Mouse (Mus musculus) intestine, embryonic 16.5 days (tissue): Measurements from ENCODE around the gene Enah. TPM values are rescaled to one million over a fixed set of nuclear protein-coding genes. Genes with fewer than 3 reads are reported as not detected.
A peak's percentile ranks its signal among the peaks of the same experiment; 100 is the strongest.

Experiments
- ATAC-seq: fragments of 200-750 bp; cut with Nextera tagmentation; 2 replicates; pipeline ENCODE4 v1.8.0; 2017; ENCODE audit warnings: moderate TSS enrichment, moderate library complexity
- H3K27ac ChIP-seq: fragments of 300-500 bp; sonication (generic); 2 replicates; pipeline ENCODE4 v1.5.1; 2014; ENCODE audit warnings: mild to moderate bottlenecking, low read length
- H3K27me3 ChIP-seq: fragments of 300-500 bp; sonication (generic); replicated peaks from 2 replicates; pipeline ENCODE4 v1.6.1; 2014; ENCODE audit warnings: low read length, control low read depth, mixed read lengths; ENCODE audit not compliant: control insufficient read depth, insufficient read depth
- H3K36me3 ChIP-seq: fragments of 300-500 bp; sonication (generic); 2 replicates; pipeline ENCODE4 v1.6.1; 2014; ENCODE audit warnings: low read length, control low read depth; ENCODE audit not compliant: control insufficient read depth, insufficient read depth
- H3K4me1 ChIP-seq: fragments of 300-500 bp; sonication (generic); 2 replicates; pipeline ENCODE4 v1.6.1; 2014; ENCODE audit warnings: low read length, control low read depth, mixed read lengths; ENCODE audit not compliant: control insufficient read depth, insufficient read depth
- H3K4me2 ChIP-seq: fragments of 300-500 bp; sonication (generic); 2 replicates; pipeline ENCODE4 v1.6.1; 2014; ENCODE audit warnings: low read depth, low read length, control low read depth
- H3K4me3 ChIP-seq: fragments of 300-500 bp; sonication (generic); 2 replicates; pipeline ENCODE4 v1.5.1; 2014; ENCODE audit warnings: mild to moderate bottlenecking, low read length
- H3K9ac ChIP-seq: fragments of 300-500 bp; sonication (generic); 2 replicates; pipeline ENCODE4 v1.6.1; 2014; ENCODE audit warnings: low read depth, low read length
- H3K9me3 ChIP-seq: fragments of 300-500 bp; sonication (generic); 2 replicates; pipeline ENCODE4 v1.6.1; 2016; ENCODE audit warnings: low read length, control low read depth; ENCODE audit not compliant: control insufficient read depth
- WGBS: fragments of 180-500 bp; shearing (Covaris S2); extraction: QIAGEN DNeasy Blood & Tissue Kit; methylation state at CpG from one replicate; pipeline ENCODE4 v1.1.7; 2014; 5-methylcytosine and 5-hydroxymethylcytosine counted together
- polyA plus RNA-seq: library from polyadenylated mRNA; unstranded; fragments of >200 nt; fragmentation: Nextera tagmentation; extraction: Ambion mirVana; gene quantifications from 2 replicates; pipeline ENCODE4 v1.2.1, GENCODE M21; 2015

Gene Enah
- polyA plus RNA-seq, 1 experiment from 2014 or later, result 8.9 TPM

DNA sequence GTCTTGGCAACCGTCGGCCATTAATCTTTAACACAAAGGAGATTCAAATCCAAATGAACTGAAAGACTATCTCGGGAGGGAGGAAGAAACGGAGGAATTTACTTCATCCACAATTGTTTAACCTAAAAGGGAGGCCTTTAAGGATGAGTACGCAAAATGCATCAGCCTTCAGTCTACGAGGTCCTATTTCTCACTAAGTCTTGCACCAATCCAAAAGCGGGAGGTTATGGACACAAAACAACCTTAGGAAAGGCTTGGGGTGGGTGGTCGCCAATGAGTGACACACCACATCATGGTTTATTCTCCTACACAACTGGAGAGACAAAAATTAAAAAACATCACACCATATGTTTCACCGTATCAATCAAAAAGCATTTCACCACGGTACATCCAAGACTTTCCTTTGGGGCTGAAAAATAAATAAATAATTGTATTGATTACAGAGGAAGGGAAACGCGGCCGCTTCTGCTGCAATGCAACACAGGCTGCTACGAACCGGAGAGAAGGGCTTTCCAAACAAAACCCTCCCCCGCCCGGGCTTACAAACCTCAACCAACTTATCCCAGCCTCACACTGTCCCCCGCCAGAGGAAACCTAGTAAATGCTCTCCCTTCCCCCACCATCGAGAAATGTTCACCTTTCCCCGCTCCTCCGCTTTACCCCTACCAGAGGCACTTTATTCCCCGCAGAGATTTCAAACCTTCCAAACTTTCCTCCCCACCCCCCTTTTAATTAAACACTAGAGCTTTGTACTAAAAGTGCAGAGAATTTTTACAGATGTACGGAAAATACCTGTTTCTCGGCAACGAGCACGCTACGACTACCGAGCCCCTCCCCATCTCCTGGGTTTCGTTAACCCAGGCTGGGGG lies 1.2 kb downstream of the Enah start:
- 1% methylated on average over 29 of the region's 29 CpGs for WGBS
- peak; percentile 30 for ATAC-seq
- Histone ChIP-seq H3K27me3 (no peaks in the 10 kb centered on the region), H3K4me1 (0 out of 2 replicates have a peak, but pooled peaks cover 6% of the 10 kb centered on the region), H3K9ac (peak overlapping the region; percentile 86), H3K27ac (peak overlapping the region; percentile 86), H3K36me3 (no peaks in the 10 kb centered on the region), H3K4me3 (peak overlapping the region; percentile 73), H3K4me2 (peak overlapping the region; percentile 89), H3K9me3 (no peaks in the 10 kb centered on the region)

DNA sequence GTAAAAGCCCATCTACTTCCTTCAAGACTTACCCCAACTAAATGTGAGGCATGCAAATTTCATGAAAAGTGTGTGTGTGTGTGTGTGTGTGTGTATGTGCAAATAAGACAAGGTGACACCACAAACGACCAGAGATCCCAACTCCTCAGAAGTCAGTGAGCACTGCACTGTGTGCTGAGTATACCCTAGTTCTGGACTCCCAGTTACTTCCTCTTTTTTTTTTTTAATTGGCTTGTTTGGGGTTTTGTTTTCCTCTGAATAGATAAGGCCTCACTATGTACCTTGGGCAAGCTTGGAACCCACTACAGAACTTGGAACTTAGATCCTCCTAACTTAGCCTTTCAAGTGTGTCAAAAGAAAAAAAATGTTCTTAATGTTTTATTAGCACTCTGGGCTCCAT lies 14.0 kb downstream of the Enah start:
- 57% methylated on average over 1 of the region's 1 CpGs for WGBS
- Histone ChIP-seq H3K27ac (no peak overlapping the region), H3K4me1 (no peaks in the 10 kb centered on the region), H3K9me3 (no peaks in the 10 kb centered on the region), H3K27me3 (no peaks in the 10 kb centered on the region), H3K4me2 (no peak overlapping the region), H3K36me3 (no peaks in the 10 kb centered on the region), H3K4me3 (no peak overlapping the region), H3K9ac (no peak overlapping the region)
- no peak for ATAC-seq

- no peaks in the 10 kb centered on the region for H3K4me1 ChIP-seq
- H3K27ac ChIP-seq, result no peak overlapping the region
Measured at GRCm38 (mm10) chr1:181998673-181999072, 21.1 kb downstream of the Enah start.

GRCm38 (mm10) chr1:181997791-181998190 lies 22.0 kb downstream of the Enah start:
- Histone ChIP-seq H3K4me1 (no peaks in the 10 kb centered on the region), H3K27me3 (no peaks in the 10 kb centered on the region), H3K9ac (no peak overlapping the region), H3K4me3 (no peak overlapping the region), H3K4me2 (no peak overlapping the region), H3K27ac (no peak overlapping the region), H3K9me3 (no peaks in the 10 kb centered on the region), H3K36me3 (no peaks in the 10 kb centered on the region)
- WGBS, result 68% methylated on average over 3 of the region's 3 CpGs
- ATAC-seq, result no peak

More at GRCm38 (mm10) chr1:181998673-181999072, 21.1 kb downstream of the Enah start:
- no peak overlapping the region for H3K4me2 ChIP-seq
- H3K9me3 ChIP-seq, result no peaks in the 10 kb centered on the region
- WGBS, result 75% methylated on average over 4 of the region's 4 CpGs
- H3K36me3 ChIP-seq, result no peaks in the 10 kb centered on the region
- no peak overlapping the region for H3K9ac ChIP-seq
- H3K4me3 ChIP-seq, result no peak overlapping the region
- no peaks in the 10 kb centered on the region for H3K27me3 ChIP-seq
- no peak for ATAC-seq

DNA sequence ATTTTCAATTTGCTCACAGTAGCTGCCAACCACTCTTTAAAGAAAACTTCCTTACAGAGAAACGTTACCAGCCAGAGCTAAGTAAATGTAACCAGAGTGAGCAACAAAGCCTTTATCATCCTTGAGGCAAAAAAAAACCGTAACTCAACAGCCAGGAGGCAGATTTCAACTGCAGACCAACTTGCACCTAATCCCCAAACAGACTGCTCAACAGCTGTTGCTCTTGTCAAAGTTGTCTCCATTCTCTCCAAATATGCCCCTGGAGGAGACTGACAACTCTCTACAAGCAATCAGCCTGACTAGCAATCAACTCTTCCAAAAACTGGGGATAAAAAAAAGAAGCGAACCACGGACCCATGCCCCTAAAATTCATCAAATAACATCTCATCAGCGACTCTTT lies 26.2 kb downstream of the Enah start:
- WGBS, result 64% methylated on average over 5 of the region's 5 CpGs
- Histone ChIP-seq H3K27ac (no peak overlapping the region), H3K36me3 (no peaks in the 10 kb centered on the region), H3K4me2 (no peak overlapping the region), H3K4me3 (no peak overlapping the region), H3K4me1 (no peaks in the 10 kb centered on the region), H3K9me3 (no peaks in the 10 kb centered on the region), H3K9ac (no peak overlapping the region), H3K27me3 (no peaks in the 10 kb centered on the region)
- ATAC-seq, result no peak

DNA sequence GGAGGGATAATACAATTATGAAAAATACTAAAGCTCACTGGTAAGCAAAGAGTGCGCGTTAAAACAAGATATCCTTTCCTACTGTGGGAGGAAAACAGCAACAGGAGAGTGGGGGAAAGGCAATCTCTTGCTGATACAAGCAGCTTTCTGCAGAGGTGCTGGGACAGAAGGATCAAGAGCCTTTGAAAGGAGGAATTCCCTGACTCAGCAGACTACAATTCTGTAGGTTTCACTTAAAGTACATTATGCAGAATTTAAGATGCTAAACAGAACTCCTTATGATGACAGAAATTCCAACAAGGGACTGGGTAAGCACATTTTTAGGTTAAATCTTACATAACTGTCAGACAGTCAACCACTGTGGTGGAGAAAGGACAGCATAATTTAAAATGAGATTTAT lies 31.4 kb downstream of the Enah start:
- WGBS, result 82% methylated on average over 2 of the region's 2 CpGs
- Histone ChIP-seq H3K9me3 (no peaks in the 10 kb centered on the region), H3K4me3 (no peak overlapping the region), H3K36me3 (no peaks in the 10 kb centered on the region; the same call in 1 of the 2 replicates), H3K27me3 (no peaks in the 10 kb centered on the region), H3K27ac (no peak overlapping the region), H3K4me1 (no peaks in the 10 kb centered on the region), H3K4me2 (no peak overlapping the region), H3K9ac (no peak overlapping the region)
- no peak for ATAC-seq

DNA sequence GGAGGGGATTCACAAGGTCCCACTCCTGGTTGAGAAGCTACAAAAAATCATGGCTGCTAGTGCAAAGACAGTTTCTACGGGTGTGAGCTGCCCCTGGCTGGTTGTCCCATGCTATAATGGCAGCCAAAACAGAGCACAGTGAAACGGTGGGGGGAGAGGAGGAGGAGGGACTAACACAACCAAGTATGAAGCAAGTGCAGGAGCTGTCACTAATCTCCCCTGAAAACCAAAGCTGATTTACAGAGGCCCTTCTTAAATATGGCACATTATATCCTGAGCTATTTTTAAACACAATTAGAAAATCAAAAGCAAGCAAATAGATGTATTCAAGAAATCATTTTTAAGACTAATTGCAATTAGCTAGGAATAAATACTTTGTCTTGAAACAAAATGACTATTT lies 32.6 kb downstream of the Enah start:
- Histone ChIP-seq H3K9ac (no peak overlapping the region), H3K36me3 (no peaks in the 10 kb centered on the region; the same call in 1 of the 2 replicates), H3K9me3 (no peaks in the 10 kb centered on the region), H3K4me1 (no peaks in the 10 kb centered on the region), H3K27ac (no peak overlapping the region), H3K4me3 (no peak overlapping the region), H3K27me3 (no peaks in the 10 kb centered on the region), H3K4me2 (no peak overlapping the region)
- 53% methylated on average over 2 of the region's 2 CpGs for WGBS
- ATAC-seq, result no peak

- Histone ChIP-seq H3K4me3 (no peak overlapping the region), H3K27me3 (no peaks in the 10 kb centered on the region), H3K27ac (no peak overlapping the region), H3K9ac (no peak overlapping the region), H3K9me3 (no peaks in the 10 kb centered on the region), H3K4me1 (no peaks in the 10 kb centered on the region), H3K4me2 (no peak overlapping the region), H3K36me3 (no peaks in the 10 kb centered on the region; the same call in 1 of the 2 replicates)
- ATAC-seq, result no peak
- WGBS, result 85% methylated on average over 1 of the region's 1 CpGs
Measured at GRCm38 (mm10) chr1:181985880-181986279, 33.9 kb downstream of the Enah start.

DNA sequence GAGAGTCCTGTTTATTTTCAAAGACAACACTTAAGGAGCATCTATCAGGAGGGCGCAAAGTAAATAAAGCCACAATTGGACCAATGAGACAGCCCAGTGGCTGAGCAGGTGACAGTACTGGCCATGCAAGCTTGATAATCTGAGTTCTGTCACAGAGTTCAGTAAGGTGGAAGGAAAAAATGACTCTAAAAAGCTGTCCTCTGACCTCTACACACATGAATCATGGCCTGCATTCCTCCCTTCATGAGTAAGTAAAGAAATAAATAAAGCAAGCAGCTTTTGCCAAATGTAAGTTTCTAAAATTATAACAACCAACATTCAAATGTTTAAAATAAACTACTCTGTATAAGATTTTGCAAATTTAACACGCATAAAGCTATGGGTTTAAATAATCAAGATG lies 35.0 kb downstream of the Enah start:
- H3K4me3 ChIP-seq, result no peak overlapping the region
- ATAC-seq, result no peak
- no peaks in the 10 kb centered on the region for H3K9me3 ChIP-seq
- no peaks in the 10 kb centered on the region; the same call in 1 of the 2 replicates for H3K36me3 ChIP-seq
- no peak overlapping the region for H3K9ac ChIP-seq
- H3K4me2 ChIP-seq, result no peak overlapping the region
- no peak overlapping the region for H3K27ac ChIP-seq
- no peaks in the 10 kb centered on the region for H3K27me3 ChIP-seq
- no peaks in the 10 kb centered on the region for H3K4me1 ChIP-seq
- WGBS, result 85% methylated on average over 2 of the region's 2 CpGs
